Mouse (Mus musculus): ENCODE measurements around the gene Tmem238l.

Tmem238l gene

GRCm38 (mm10) chr11:66981336-66982115, 25.1 kb downstream of the Tmem238l start:
- peak in 1 of 2 experiments; percentile 33 for DNase-seq

- DNase-seq, result peak; percentile 17 to 48
Observed at GRCm38 (mm10) chr11:66982794-66983193, 26.4 kb downstream of the Tmem238l start.

- DNase-seq, result no peak
Observed at GRCm38 (mm10) chr11:66983422-66984164, 27.2 kb downstream of the Tmem238l start.

- DNase-seq, result peak; percentile 78 to 91
Observed at GRCm38 (mm10) chr11:66984165-66985135, 28.0 kb downstream of the Tmem238l start.

GRCm38 (mm10) chr11:66985136-66985702, 28.8 kb downstream of the Tmem238l start:
- DNase-seq, result peak in 1 of 2 experiments; percentile 24

- DNase-seq, result no peak
Observed at GRCm38 (mm10) chr11:66992150-66992549, 35.7 kb downstream of the Tmem238l start.

- DNase-seq, result peak in 1 of 2 experiments; percentile 17
Observed at GRCm38 (mm10) chr11:66993674-66994073, 37.2 kb downstream of the Tmem238l start.

- DNase-seq, result peak; percentile 46 to 58
Observed at GRCm38 (mm10) chr11:66996446-66996845, 40.0 kb downstream of the Tmem238l start.

GRCm38 (mm10) chr11:66998467-66999403, 42.3 kb downstream of the Tmem238l start:
- peak; percentile 69 to 74 for DNase-seq

GRCm38 (mm10) chr11:67000671-67001070, 44.2 kb downstream of the Tmem238l start:
- no peak for DNase-seq

- DNase-seq, result no peak
Observed at GRCm38 (mm10) chr11:67001717-67002116, 45.3 kb downstream of the Tmem238l start.

- DNase-seq, result peak in 1 of 2 experiments; percentile 20
Observed at GRCm38 (mm10) chr11:67002911-67003310, 46.5 kb downstream of the Tmem238l start.

- peak in 1 of 2 experiments; percentile 43 for DNase-seq
Observed at GRCm38 (mm10) chr11:67007961-67008360, 51.5 kb downstream of the Tmem238l start.

- DNase-seq, result no peak
Observed at GRCm38 (mm10) chr11:67008528-67008927, 52.1 kb downstream of the Tmem238l start.

- peak in 1 of 2 experiments; percentile 30 for DNase-seq
Observed at GRCm38 (mm10) chr11:67010430-67010829, 54.0 kb downstream of the Tmem238l start.

GRCm38 (mm10) chr11:67011635-67012034, 55.2 kb downstream of the Tmem238l start:
- DNase-seq, result no peak

Data from cerebellum, postnatal 25 days (tissue).